Mouse (Mus musculus): ENCODE measurements around the gene Bfsp2.
"Not testable (repeated sequence)": the region's sequence is repeated elsewhere in the genome, so short reads cannot be mapped to it uniquely, and the experiment has no call there.

The Bfsp2 gene

DNA sequence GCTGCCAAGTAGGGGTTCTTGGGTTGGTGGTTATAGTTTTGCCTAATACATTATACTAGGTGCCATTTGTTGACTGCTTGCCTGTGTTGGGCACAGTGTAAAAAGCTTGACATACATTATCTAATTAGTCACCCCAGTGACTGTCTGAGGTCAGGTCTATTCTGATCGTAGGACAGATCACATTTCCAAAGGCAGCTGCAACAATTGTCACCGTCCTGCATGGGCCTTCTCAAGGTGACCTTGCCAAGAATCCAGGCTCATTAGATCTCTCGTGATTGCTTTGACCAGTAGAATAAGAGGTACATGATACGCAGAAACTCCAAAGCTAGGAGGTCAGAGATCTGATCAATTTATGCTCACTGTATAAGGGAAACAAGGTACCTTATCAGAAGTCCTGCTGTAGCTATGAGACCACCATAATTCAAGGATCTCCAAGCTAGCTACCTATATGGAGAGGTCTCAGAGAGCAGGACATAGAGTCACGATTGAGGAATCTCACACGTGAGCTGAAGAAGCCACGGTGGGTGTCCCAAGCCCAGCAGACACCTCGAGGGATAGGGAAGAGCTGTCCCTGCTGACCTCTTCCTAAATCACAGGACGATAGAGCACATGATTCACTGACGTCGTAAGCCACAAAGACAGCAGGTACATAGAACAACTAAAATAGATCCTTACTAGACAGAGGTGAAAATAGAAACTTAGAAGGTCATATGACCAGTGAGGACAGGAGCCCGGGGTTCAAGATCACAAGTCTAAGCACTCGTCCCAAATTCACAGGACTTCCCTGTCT is 49.6 kb downstream of the Bfsp2 start:
- no peak for DNase-seq (ENCODE audit: low spot score in 2 of 2)

DNA sequence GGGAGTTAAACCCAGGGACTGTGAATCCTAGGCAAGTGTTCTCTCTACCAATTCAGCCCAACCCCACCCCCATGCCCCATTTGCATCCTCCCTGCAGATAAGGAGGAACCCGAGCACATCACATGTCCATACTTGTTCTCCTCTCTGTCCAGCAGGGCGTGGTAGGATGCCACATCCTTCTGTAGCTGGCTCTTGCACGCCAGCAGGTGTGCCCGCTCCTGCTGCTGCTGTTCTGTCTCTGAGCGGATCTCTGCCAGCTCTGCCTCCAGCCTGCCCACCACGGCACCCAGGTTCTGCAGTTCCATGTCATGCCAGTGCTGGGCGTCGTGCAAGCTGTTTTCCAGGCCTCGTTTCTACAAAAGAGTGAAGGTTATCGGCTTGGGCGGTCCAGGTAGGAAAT is 53.8 kb downstream of the Bfsp2 start:
- peak in 1 of 2 experiments; percentile 58 for DNase-seq (ENCODE audit: low spot score in 2 of 2)

DNA sequence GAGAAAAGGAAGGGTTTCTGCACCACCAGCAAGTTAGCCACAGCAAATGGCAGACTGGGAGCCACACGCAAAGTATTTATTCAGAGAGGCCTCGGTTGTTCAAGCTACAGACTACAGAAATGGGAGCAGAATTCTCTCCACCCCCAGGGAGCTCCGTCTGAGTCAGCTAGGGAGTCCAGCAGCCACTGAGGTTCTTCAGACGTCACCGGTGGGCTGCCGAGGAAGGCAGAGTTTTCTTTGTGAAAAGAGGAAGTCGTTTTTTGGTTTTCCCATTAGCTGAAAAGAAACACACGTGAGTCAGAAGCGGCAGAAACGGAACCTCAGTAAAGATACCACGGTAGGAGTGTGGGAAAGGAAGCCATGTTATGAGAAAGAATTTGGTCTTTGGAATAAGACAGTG is 55.4 kb downstream of the Bfsp2 start:
- DNase-seq (ENCODE audit: low spot score in 2 of 2) = peak in 1 of 2 experiments; percentile 47

DNA sequence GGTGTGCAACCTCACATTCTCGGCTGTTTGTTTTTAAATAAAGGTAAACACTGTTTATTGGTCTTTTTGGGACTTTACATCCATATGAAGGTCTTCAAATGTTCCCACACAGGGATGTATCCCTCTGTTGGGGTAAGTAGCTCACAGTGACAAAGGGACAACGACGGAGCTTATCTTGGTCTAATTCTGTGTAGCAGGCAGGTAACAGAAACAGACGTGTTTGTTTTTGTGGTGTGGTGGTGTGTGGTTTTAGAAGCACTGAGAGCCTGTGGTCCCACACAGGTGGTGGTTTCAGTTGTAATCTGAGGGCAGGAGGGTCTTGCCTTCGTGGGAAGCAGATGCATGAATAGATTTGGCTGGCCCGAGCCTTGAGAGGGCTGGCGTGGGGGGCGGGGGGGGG is 56.3 kb downstream of the Bfsp2 start:
- DNase-seq (ENCODE audit: low spot score in 2 of 2) = no peak

DNA sequence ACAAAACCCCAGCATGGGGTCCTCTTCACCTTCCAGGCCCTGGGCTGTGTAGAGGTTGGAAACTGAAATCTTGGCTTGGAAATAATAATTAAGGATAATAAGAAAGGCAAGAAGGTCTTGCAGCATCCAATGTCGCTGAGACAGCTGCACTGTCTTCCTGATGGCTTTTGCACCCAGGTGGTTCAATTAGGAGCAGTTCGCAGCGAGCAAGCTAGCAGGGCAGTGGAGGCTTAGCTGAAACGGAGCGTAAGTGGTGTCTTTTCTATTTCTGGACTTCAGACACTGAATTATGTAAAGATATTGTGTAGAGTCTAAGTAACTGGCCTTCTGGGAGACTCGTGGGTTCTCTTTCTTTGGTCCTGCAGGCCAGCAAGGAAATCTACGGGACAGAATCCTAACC is 56.8 kb downstream of the Bfsp2 start:
- DNase-seq (ENCODE audit: low spot score in 2 of 2) = no peak

DNA sequence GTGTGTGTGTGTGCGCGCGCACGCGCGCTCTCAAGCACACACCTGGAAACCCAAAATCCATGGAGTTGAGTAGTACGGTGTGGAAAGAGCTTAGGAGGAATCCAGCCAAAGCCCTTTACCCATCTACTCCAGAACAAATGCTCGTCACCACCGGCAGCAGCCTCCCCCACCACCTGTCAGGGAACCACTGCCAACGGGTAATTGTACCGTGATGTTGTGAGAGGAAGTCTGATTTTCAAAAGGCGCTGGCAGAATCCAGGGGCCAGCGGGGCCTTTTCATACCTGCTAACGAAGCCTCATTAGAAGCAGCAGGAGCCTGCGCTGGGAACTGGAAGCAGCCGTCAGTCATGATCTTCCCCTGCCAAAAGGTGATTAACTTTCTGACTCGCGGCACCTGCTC is 57.4 kb downstream of the Bfsp2 start:
- DNase-seq (ENCODE audit: low spot score in 2 of 2) = peak in 1 of 2 experiments; percentile 19

DNA sequence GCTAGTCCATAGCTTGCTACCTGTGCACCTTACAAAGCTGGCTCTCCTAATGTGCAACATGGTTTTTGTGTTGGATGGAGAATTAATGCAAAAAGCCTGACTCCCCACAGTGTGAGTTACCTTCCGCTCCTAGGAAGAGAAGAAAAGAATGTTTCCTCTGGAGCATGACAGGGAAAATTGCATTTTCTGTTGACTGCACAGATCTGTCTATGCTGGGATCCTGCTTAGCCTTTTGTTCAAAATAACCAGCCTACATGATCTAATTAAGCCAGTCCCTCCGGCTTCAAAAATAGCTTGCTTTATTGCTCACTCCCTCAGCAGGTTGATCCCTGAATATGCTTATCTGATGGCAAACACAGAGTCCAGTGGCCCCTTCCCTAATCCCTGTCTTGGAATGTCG is 59.4 kb downstream of the Bfsp2 start:
- DNase-seq (ENCODE audit: low spot score in 2 of 2) = no peak

DNA sequence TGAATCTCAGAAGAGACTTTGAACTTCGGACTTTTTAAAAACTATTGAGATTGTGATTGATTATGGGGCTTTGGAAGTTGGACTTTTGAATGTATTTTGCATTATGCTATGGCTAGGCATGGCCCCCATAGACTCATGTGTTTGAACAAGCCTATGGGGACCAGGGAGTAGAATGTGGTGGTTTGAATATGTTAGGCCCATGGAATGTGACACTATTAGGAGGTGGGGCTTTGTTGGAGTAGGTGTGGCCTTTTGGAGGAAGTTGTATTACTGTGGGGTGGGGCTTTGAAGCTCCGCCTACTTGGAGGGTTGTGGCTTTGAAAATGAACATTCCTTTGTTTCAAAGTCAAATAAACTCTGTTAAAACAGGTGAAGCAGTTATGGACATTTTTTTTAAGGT is 61.4 kb downstream of the Bfsp2 start:
- DNase-seq (ENCODE audit: low spot score in 2 of 2) = no peak

DNA sequence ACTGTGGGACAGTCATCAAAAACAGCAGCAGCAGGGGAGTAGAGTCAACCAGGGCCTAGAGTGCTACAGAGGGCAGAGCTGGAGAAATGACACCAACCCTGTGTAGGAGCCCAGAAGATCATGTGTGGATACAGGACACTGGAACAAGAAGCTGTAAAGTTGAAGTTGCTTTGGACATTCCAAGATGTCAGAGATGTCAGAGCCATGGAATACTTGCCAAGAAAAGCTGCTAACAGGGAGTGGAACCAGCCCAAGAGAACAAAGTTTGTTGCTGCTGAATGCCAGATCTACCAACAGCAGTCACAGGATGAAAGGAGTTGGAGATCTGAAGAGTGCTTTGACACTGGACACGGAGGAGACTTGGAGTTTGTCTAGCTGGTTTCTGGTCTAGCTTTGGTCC is 62.0 kb downstream of the Bfsp2 start:
- not testable (repeated sequence) for DNase-seq (ENCODE audit: low spot score in 2 of 2)

DNA sequence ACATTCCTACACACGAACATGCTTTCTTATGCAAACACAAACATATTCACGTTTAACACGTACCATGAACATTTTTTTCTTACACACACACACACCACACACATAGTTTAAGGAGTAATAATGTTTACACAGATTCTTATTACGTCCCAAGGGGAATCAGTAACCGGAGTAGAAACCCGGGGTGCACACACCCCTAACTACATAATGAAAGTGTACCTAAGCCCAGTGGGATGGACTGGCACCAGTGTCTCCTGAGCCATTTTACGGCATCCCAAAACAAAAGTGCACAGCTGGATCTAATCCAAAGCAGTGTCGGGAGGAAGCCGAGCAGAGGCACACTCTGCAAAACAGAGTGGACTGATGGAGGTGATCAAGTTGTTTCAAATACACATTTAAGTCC is 66.8 kb downstream of the Bfsp2 start:
- no peak for DNase-seq (ENCODE audit: low spot score in 2 of 2)

DNA sequence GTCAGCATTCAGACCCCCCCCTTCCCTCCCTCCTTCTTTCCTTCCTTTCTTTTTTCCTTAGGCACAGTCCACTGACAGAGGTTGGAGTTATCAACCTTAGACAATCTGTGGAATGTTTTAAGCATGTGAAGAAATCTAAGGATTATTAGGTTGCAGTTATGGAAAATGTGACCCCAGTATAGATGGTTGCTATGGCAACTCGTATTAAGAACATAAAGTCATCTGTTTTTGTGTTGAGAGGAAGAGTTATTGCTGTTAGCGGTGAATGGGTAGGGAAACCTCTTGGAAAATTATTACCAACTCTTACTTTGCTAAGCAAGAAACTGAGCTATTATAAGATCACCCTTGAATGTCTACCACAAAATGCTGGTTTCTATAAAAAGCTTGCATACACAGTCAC is 71.1 kb downstream of the Bfsp2 start:
- DNase-seq (ENCODE audit: low spot score in 2 of 2) = no peak

DNA sequence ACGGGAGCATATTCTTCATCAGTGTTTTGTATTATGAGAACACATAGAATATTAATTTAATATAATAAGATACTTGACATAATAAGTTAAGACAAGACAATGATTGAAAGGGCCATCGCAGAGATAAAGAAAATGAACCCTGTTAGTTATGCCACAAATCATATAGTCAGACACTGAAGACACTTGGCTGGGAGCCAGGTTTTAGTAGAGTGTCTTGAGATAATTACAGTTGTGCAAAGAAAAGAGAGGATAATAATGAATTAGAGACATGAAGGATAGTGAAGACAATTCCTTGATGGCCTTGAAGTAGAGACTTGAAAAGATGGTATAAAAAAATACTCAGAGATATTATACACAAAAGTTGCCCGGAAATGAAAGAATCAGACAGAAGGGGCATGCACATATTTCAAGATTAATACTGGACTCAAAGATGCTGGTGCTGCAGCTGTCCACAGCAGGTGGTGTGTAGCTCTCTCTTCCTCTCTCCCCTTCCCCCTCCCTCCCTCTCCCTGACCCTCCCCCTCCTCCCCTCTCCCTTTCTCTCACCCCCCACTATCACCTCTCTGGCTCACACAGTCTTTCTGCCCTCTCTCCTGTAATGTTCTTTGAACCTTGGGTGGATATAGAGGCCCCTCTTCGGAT is 72.0 kb downstream of the Bfsp2 start:
- no peak for DNase-seq (ENCODE audit: low spot score in 2 of 2)

DNA sequence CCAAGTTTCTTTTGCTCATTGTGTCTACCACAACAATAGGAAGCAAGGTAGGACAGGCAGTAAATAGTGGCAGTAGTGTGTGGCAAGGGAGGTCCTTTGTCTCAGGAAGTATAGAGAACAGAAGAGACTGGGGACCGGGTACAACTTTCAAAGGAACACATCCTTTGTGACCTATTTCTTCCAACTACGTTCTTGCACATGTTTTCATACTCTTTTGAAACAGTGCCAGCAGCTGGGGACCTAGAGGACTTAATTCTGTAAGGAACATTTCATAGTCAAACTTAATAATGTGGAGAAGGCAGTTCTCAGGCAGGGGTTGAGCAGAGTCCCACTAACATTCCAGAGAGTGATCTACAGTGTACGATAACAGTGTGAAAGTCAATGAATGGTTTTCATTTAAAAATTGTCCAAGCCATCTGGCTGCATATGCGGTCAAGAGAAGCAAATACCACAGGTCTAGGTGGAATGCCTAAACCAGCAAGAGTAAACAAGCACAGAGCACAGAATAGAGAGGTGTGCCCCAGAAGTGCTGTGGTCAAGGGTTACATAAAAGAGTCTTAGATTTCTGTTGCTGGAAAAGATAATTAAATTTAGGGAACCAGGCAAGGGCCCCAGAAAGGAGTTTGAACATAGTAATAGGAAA is 76.8 kb downstream of the Bfsp2 start:
- no peak for DNase-seq (ENCODE audit: low spot score in 2 of 2)

DNA sequence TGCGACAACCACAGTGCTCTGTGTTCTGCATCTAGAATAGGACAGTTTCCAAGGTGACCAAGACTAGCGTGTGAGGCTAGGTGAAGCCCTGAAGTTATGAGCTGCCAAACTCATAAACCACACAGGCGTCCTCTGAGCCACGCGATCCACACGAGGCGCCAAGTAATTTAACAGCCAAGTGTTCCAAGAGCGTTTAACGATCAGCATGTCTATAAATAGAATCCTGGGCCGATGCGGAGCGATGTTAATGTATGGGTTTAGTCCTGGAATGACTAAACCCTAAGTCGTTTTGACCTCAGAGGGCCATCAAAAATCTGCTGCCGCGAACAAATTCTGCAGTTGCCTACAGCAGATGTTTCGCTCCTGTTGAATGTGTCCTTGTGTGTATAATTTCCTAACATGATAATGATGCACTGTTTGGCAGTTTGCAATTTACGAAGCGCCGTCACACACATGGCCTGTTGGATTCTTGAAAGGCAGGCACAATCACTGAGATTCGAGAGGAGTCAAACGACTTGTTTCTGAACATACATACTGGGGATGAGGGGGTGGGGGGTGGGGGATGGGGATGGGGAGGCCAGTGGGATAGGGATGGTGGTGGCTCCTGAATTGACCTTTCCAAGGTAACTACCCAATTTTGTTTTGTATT is 81.6 kb downstream of the Bfsp2 start:
- DNase-seq (ENCODE audit: low spot score in 2 of 2) = no peak

DNA sequence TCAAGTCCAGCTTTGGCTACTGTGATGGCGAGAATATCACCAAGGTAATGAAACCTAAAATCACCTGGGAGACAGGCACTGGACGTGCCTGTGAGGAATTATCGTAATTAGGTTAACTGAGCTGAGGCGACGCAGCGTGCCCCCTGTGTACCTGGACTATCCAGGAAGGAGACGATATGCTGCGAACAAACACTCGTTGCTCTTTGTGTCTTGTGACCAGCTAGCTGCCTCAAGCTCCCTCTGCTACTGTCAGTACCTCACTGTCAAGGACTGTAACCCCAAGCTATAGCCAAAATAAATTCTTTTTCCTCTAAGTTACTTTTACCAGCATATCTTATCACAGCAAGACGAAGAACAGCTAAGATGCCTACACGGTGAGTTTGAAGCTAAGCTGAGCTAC is 87.0 kb downstream of the Bfsp2 start:
- DNase-seq (ENCODE audit: low spot score in 2 of 2) = no peak

DNA sequence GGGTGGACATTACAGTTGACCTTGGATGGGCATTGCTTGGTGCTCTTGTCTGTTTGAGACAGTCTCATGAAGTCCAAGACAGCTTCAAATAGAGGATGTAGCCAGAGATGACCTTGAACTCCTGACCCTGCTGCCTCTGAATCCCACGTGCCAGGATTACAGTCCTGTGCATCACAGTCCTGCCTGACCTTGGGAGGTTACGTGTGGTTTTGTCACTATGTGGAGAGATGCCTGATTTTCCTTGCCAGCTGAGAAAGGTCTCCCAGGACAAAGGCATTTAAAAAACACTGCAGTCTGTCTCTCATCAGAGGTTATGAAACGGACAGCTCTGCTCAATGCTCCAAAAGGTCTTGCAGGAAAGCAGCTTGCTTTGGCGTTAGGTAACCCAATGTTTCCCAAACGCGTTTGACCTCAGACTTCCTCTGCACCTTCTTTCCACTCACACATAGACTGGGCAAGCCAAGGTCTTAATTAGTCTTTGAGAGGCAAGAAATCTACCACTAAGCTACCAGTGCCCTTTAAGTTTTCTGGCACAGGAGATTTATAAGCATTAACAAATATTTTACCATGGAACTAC is 88.3 kb downstream of the Bfsp2 start:
- DNase-seq (ENCODE audit: low spot score in 2 of 2) = no peak

DNA sequence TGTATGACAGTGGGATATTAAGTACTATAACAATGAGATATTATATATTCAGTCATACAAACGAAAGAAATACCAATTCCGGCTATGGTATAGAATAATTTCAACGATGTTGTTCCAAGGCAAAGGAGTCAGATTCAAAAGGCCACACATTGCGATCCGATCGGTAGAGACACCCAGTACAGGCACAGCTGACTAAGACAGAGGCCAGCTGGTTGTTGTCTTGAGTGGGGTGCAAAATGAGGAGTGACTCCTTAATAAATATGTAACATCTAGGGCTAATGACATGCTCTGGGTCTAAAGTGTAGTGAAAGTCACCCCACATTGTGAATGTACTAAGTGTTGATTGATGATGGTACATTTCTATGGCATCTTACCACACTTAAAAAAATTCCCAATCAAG is 91.0 kb downstream of the Bfsp2 start:
- no peak for DNase-seq (ENCODE audit: low spot score in 2 of 2)

DNA sequence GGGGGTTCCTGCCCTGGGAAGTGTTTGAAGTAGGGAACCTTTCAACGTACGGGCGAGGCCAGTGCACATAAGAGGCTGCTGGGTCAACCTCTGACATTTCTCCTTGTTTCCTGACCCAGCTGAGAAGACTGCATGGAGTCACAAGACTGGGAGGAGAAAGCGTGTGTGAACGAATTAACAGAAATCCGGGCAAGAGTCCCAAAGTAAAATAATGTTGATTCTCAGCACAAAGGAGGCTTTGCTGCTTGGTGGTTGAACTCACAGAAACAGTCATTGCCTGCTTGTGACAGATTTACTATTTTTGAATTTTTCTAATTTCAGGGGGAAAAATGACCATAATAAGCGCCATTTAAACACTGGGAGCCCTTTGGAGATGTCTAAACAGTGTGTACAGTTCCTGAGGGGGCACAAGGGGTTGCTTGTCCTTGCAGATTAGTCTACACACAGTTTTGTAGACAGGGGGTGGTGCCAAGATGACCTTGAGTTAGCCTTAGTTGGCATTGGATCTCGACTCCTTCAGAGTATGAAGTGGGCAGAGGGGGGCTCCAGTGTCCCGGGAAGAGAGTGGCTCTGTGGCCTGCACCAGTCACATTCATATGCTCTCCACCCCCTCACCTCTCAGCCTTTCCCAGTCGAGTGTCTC is 93.1 kb downstream of the Bfsp2 start:
- no peak for DNase-seq (ENCODE audit: low spot score in 2 of 2)

DNA sequence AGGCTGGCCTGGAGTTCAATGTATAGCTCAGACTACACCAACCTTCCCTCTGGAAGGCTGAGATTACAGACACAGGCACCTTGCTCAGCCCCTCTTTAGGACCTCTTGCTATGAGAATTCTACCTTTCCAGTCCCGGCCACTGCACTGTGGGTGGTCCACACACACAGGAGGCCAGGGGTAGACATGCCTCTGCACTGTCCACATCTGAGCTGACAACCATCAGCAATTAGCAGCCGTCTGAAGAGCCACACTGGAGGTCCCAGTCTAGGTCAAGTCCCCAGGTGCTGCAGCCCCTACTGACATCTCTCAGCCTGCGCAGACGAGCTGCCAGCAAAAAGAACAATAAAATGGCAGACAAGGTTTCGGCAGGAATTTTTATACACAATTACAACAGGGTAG is 93.6 kb downstream of the Bfsp2 start:
- DNase-seq (ENCODE audit: low spot score in 2 of 2) = no peak

DNA sequence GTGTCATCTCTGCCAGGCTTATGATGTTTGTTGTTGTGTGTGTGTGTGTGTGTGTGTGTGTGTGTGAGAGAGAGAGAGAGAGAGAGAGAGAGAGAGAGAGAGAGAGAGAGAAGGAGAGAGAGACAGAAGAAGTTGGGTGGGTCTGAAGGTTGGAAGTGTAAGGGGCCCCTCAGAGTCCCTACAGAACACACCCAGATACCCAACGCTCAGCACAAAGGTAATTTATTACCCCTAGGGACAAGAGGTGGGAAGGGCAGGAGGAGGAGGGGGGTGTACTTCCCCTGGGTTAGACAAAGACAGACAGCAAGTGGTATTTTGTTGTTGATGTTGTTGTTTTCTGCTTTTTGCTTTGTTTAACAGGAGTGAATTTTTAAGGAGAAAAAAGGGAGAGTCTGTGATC is 94.6 kb downstream of the Bfsp2 start:
- DNase-seq (ENCODE audit: low spot score in 2 of 2) = no peak

DNA sequence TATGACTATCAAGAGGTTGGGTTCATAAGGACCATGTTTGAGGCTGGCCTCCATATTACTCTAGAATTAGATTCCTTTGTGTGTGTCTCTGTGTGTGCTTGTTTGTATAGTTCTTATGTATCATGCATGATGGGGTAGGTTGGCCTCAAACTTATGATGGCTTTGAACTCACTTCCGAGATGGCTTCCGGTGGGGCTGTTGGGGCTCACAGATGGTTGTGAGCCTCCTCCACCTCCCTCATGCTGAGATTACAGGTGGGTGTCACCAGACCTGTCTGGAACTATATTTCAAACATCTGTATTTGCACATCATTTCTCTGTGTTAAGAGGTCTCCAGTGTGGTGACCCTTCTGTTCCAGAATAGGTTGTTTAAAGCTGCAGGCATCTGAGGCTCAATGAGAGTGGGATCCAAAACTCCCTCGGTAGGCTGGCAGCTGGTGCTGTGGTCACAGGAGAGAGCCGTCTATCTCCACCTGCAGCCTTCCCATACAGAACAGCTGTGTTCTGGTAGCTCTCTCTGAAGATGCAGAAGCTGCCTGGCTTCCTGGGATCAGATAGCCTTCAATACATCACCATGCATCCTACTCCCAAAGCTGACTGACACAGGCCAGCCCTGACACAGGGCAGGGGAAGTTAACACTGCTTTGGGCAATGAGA is 96.0 kb downstream of the Bfsp2 start:
- DNase-seq (ENCODE audit: low spot score in 2 of 2) = no peak

Measured in spleen, postnatal 10 days (tissue).